Mouse (Mus musculus): ENCODE results near the gene Snx20. TPM values are rescaled to one million over a fixed set of nuclear protein-coding genes. Genes with fewer than 3 reads are reported as not detected.

The Snx20 gene
- 100 to 1,000 TPM in 1 of 2 experiments, 10 to 100 TPM in 1; 89.9 to 145 TPM for polyA plus RNA-seq (2017; shearing (Covaris generic))

GRCm38 (mm10) chr8:88635474-88636397 lies at the start of gene Snx20:
Gene Snx20, minus strand, starts transcription at chr8:88636128.

GRCm38 (mm10) chr8:88646837-88647778 lies 11.2 kb upstream of the Snx20 start, which contains the start of gene Nod2:
Gene Nod2, plus strand, starts transcription at chr8:88647315.

Other genes starting within 250 kb of the Snx20 start
- gene Nkd1, start 114.8 kb downstream of the Snx20 start, polyA plus RNA-seq (2017; shearing (Covaris generic)) = under 1 TPM in 1 of 2 experiments, not detected in 1; 0.29 TPM
- 1 to 10 TPM in 1 of 2 experiments, under 1 TPM in 1; 0.77 to 3.1 TPM for gene Nod2, start 11.2 kb upstream of the Snx20 start, polyA plus RNA-seq (2017; shearing (Covaris generic))
- 100 to 1,000 TPM; 128 to 141 TPM for gene Cyld, start 60.9 kb upstream of the Snx20 start, polyA plus RNA-seq (2017; shearing (Covaris generic))